Mouse (Mus musculus): ENCODE measurements around the gene Tnfrsf22. TPM values are rescaled to one million over a fixed set of nuclear protein-coding genes. Genes with fewer than 3 reads are reported as not detected.
A peak's percentile ranks its signal among the peaks of the same experiment; 100 is the strongest.
"Not testable (repeated sequence)": the region's sequence is repeated elsewhere in the genome, so short reads cannot be mapped to it uniquely, and the experiment has no call there.

Gene Tnfrsf22
- total and polyA plus RNA-seq, 3 experiments = 0.23 to 1.1 TPM; not detected in 1

DNA sequence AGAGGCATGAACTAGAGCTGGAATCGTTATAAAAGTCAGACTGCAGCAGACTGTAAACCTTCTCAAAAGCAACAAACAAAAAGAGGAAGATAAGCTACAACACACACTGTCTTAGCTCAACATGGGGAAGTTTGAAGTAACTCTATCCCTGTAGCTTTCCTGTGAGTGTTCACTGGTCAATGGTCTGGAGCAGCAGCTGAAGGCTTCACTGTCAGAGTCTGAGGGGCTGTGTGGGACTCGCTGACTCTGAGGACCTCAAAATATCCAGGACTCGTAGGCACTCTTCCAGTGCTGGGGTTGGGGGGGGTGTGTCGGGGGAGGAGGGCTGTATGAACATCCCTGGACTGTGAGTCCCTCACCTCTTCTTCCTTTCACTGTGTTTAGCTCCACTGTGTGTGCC lies 36.7 kb upstream of the Tnfrsf22 start:
- not testable (repeated sequence) for H3K27ac ChIP-seq (ENCODE audit: control insufficient read depth, low read depth, low read length); H3K9ac ChIP-seq (ENCODE audit: control insufficient read depth, low read depth, low read length, poor library complexity, severe bottlenecking); H3K4me3 ChIP-seq (ENCODE audit: control insufficient read depth in 1 of 2, insufficient read depth in 1 of 2, low read depth in 2 of 2, low read length in 2 of 2); H3K4me1 ChIP-seq (ENCODE audit: control insufficient read depth in 1 of 2, insufficient read depth in 2 of 2, low read length in 2 of 2); H3K27me3 ChIP-seq (ENCODE audit: control insufficient read depth in 1 of 2, insufficient read depth in 2 of 2, low read length in 2 of 2); H3K79me2 ChIP-seq (ENCODE audit: control insufficient read depth, insufficient read depth, low read length, poor library complexity); H3K9me3 ChIP-seq (replicated peaks; ENCODE audit: insufficient read depth, low read length); H3K36me3 ChIP-seq (ENCODE audit: control insufficient read depth in 1 of 2, insufficient read depth in 2 of 2, low read length in 2 of 2)
- DNase-seq (ENCODE audit: low read depth, low spot score) = peak; percentile 26

DNA sequence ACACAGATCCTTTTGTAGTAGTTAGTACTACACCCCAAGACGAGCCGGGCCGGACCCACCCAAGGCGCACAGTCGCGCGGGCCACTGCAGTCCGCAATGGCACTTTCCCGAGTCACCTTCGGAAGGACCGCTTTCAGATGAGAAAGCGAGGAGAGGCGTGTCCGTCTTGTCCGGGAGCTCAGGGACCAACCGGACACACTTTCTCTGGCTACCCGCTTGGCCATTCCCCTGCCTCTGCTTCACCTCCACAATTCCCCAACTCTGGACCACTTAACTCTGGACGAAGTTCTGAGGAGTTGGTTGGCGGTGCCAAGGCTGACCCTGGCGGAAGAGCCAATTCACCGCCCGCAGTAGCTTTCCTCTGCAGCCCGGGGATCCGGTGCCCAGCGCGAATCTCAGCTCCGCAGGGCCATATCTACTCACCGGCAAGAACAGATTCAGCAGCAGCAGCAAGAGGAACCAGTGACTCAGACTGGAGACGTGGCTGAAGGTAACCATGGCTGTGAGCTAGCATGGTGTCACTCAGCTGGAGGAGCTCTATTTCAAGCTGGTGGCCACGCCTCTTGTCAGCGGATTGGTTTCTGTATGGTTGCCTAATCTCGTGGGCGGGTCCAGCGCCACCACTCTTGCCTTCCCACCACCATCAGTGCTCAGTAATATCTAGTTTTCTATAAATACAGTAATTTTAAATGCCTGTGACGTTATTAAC lies 36.1 kb upstream of the Tnfrsf22 start, which contains the start of gene Tnfrsf23:
Tnfrsf23 (minus strand) TSS at position 514 of the 709 bp plus-strand sequence.
- peak; percentile 92 for DNase-seq (ENCODE audit: low read depth, low spot score)
- no peaks in the 10 kb centered on the region for H3K79me2 ChIP-seq (ENCODE audit: control insufficient read depth, insufficient read depth, low read length, poor library complexity)
- TF ChIP-seq USF2 (IDR thresholded peaks at IDR 0.05; ENCODE audit: borderline replicate concordance in 1 of 2, insufficient read depth in 1 of 2, low read depth in 1 of 2, low read length in 2 of 2) = no peak
- peak; percentile 88 for TF ChIP-seq RCOR1 (IDR thresholded peaks at IDR 0.05; ENCODE audit: low read depth, low read length)
- TF ChIP-seq GATA1 (IDR thresholded peaks at IDR 0.05; ENCODE audit: low read depth, low read length) = no peak
- peak; percentile 54; the same call in 1 of the 2 replicates for TF ChIP-seq TBP (IDR thresholded peaks at IDR 0.05; ENCODE audit: low read depth, low read length)
- no peak for TF ChIP-seq MAFK (IDR thresholded peaks at IDR 0.05; ENCODE audit: borderline replicate concordance, low read depth, low read length)
- TF ChIP-seq SIN3A (IDR thresholded peaks at IDR 0.05; ENCODE audit: low read length) = peak; percentile 39; the same call in 1 of the 2 replicates
- no peak for TF ChIP-seq RAD21 (IDR thresholded peaks at IDR 0.05; ENCODE audit: low read depth, low read length)
- no peak for TF ChIP-seq ETS1 (IDR thresholded peaks at IDR 0.05; ENCODE audit: low read depth, low read length)
- TF ChIP-seq ZNF384 (IDR thresholded peaks at IDR 0.05; ENCODE audit: low read depth, low read length) = no peak
- TF ChIP-seq POLR2A (IDR thresholded peaks at IDR 0.05; ENCODE audit: control insufficient read depth in 1 of 2, insufficient read depth in 1 of 2, low read depth in 1 of 2, low read length in 2 of 2, poor library complexity in 1 of 2) = peak in 1 of 2 experiments; percentile 36; a peak in 1 of 4 replicates
- no peak for TF ChIP-seq USF1 (IDR thresholded peaks at IDR 0.05; ENCODE audit: low read depth, low read length)
- TF ChIP-seq CTCF (IDR thresholded peaks at IDR 0.05 in 2 of 3, conservative IDR thresholded peaks at IDR 0.05 in 1 of 3; ENCODE audit: control insufficient read depth in 1 of 3, insufficient read depth in 1 of 3, low read depth in 2 of 3, low read length in 3 of 3, poor library complexity in 1 of 3, severe bottlenecking in 1 of 3) = no peak
- no peak for TF ChIP-seq EP300 (IDR thresholded peaks at IDR 0.05; ENCODE audit: low read depth in 1 of 2, low read length in 2 of 2)
- no peak for TF ChIP-seq CHD1 (IDR thresholded peaks at IDR 0.05; ENCODE audit: low read depth, low read length)
- 0 out of 2 replicates have a peak, but pooled peaks have one; percentile 37 for TF ChIP-seq MXI1 (IDR thresholded peaks at IDR 0.05; ENCODE audit: low read depth, low read length)
- TF ChIP-seq E2F4 (IDR thresholded peaks at IDR 0.05; ENCODE audit: borderline replicate concordance, low read depth, low read length) = no peak
- no peak for TF ChIP-seq NRF1 (IDR thresholded peaks at IDR 0.05; ENCODE audit: insufficient read depth, low read depth, low read length, poor library complexity, severe bottlenecking)
- TF ChIP-seq ZC3H11A (IDR thresholded peaks at IDR 0.05; ENCODE audit: low read depth, low read length) = no peak
- TF ChIP-seq SMC3 (IDR thresholded peaks at IDR 0.05; ENCODE audit: low read depth, low read length) = no peak
- no peak for TF ChIP-seq CHD2 (IDR thresholded peaks at IDR 0.05; ENCODE audit: low read length)
- no peak for TF ChIP-seq NELFE (IDR thresholded peaks at IDR 0.05; ENCODE audit: low read depth, low read length)
- no peak for TF ChIP-seq UBTF (IDR thresholded peaks at IDR 0.05; ENCODE audit: borderline replicate concordance, insufficient read depth, low read depth, low read length)
- H3K27me3 ChIP-seq (ENCODE audit: control insufficient read depth in 1 of 2, insufficient read depth in 2 of 2, low read length in 2 of 2) = no peaks in the 10 kb centered on the region
- H3K27ac ChIP-seq (ENCODE audit: control insufficient read depth, low read depth, low read length) = no peak within 1 kb of the TSS
- no peak within 1 kb of the TSS for H3K4me3 ChIP-seq (ENCODE audit: control insufficient read depth in 1 of 2, insufficient read depth in 1 of 2, low read depth in 2 of 2, low read length in 2 of 2)
- peaks cover 0 to 4% of the 10 kb centered on the region in 2 experiments; a peak in 1 of 4 replicates for H3K4me1 ChIP-seq (ENCODE audit: control insufficient read depth in 1 of 2, insufficient read depth in 2 of 2, low read length in 2 of 2)
- no peak within 1 kb of the TSS for H3K9ac ChIP-seq (ENCODE audit: control insufficient read depth, low read depth, low read length, poor library complexity, severe bottlenecking)
- H3K36me3 ChIP-seq (ENCODE audit: control insufficient read depth in 1 of 2, insufficient read depth in 2 of 2, low read length in 2 of 2) = no peaks in the 10 kb centered on the region; a peak in 1 of 4 replicates
- no peaks in the 10 kb centered on the region for H3K9me3 ChIP-seq (replicated peaks; ENCODE audit: insufficient read depth, low read length)

DNA sequence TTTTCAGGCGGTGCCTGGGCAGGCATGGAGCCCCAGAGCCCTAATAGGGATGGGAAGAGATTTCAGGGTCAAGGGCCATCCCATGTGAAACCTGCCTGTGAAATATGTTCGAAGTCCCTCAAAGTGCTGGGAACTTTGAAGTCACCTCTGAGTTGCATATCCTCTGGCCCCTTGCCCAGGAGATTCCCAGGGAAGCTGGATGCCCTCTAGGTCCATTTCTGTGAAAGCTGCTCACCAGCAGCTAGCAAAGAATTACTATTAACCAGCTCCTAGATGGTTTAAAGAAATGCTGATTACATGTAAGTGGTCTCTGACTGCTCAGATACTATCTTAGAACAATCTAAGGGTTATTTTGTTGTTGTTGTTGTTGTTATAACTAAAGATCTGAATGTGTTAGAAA lies 35.1 kb upstream of the Tnfrsf22 start:
- H3K79me2 ChIP-seq (ENCODE audit: control insufficient read depth, insufficient read depth, low read length, poor library complexity); H3K27me3 ChIP-seq (ENCODE audit: control insufficient read depth in 1 of 2, insufficient read depth in 2 of 2, low read length in 2 of 2); H3K9me3 ChIP-seq (replicated peaks; ENCODE audit: insufficient read depth, low read length); H3K27ac ChIP-seq (ENCODE audit: control insufficient read depth, low read depth, low read length); H3K4me3 ChIP-seq (ENCODE audit: control insufficient read depth in 1 of 2, insufficient read depth in 1 of 2, low read depth in 2 of 2, low read length in 2 of 2); DNase-seq (ENCODE audit: low read depth, low spot score); H3K36me3 ChIP-seq (ENCODE audit: control insufficient read depth in 1 of 2, insufficient read depth in 2 of 2, low read length in 2 of 2); H3K9ac ChIP-seq (ENCODE audit: control insufficient read depth, low read depth, low read length, poor library complexity, severe bottlenecking); H3K4me1 ChIP-seq (ENCODE audit: control insufficient read depth in 1 of 2, insufficient read depth in 2 of 2, low read length in 2 of 2): not testable (repeated sequence)
